Mouse (Mus musculus) ES-Bruce4 (cell line): ENCODE results near the gene Fnbp4. TPM values are rescaled to one million over a fixed set of nuclear protein-coding genes. Genes with fewer than 3 reads are reported as not detected.
"Not testable (repeated sequence)": the region's sequence is repeated elsewhere in the genome, so short reads cannot be mapped to it uniquely, and the experiment has no call there.

ENCODE experiments used
- H3K27ac ChIP-seq: 2 replicates; pipeline ENCODE4 v1.5.1; 2012; ENCODE audit warnings: low read length, inconsistent platforms; ENCODE audit not compliant: insufficient read depth
- H3K27me3 ChIP-seq: 2 replicates; pipeline ENCODE4 v1.6.1; 2012; ENCODE audit warnings: mild to moderate bottlenecking, low read length, inconsistent platforms; ENCODE audit not compliant: control insufficient read depth, poor library complexity, insufficient read depth, severe bottlenecking
- H3K36me3 ChIP-seq: 2 replicates; pipeline ENCODE4 v1.6.1; 2012; ENCODE audit warnings: inconsistent platforms, mild to moderate bottlenecking, low read length, moderate library complexity; ENCODE audit not compliant: control insufficient read depth, poor library complexity, insufficient read depth, severe bottlenecking
- H3K4me1 ChIP-seq: one replicate; pipeline ENCODE4 v1.8.1; 2011; ENCODE audit warnings: low read length; ENCODE audit not compliant: control insufficient read depth, insufficient read depth
- H3K4me3 ChIP-seq: 2 replicates; pipeline ENCODE4 v1.5.1; 2011; ENCODE audit warnings: low read depth, mild to moderate bottlenecking, low read length
- H3K9ac ChIP-seq: 2 replicates; pipeline ENCODE4 v1.6.1; 2012; ENCODE audit warnings: low read depth, mild to moderate bottlenecking, inconsistent platforms; ENCODE audit not compliant: poor library complexity, severe bottlenecking
- H3K9me3 ChIP-seq: replicated peaks from 2 replicates; pipeline ENCODE4 v1.6.1; 2012; ENCODE audit warnings: mild to moderate bottlenecking, low read length, inconsistent platforms; ENCODE audit not compliant: control insufficient read depth, poor library complexity, insufficient read depth, severe bottlenecking
- CTCF ChIP-seq: IDR thresholded peaks from one replicate; pipeline ENCODE4 v1.8.1; 2011; ENCODE audit warnings: low read depth, low read length
- EP300 ChIP-seq: IDR thresholded peaks from 2 replicates; pipeline ENCODE4 v1.6.1; 2011; ENCODE audit warnings: low read depth, low read length; ENCODE audit not compliant: insufficient read depth
- POLR2A ChIP-seq: IDR thresholded peaks from one replicate; pipeline ENCODE4 v1.8.1; 2011; ENCODE audit warnings: low read length; ENCODE audit not compliant: insufficient read depth
- polyA plus RNA-seq: library from polyadenylated mRNA; stranded (reverse); fragments of >200 nt; gene quantifications from 2 replicates; pipeline ENCODE4 v1.2.4, GENCODE M21; 2011; ENCODE audit warnings: low read depth; ENCODE audit not compliant: missing spikeins, insufficient read depth, insufficient read length

The Fnbp4 gene
- polyA plus RNA-seq, 1 experiment, result 146 TPM

DNA sequence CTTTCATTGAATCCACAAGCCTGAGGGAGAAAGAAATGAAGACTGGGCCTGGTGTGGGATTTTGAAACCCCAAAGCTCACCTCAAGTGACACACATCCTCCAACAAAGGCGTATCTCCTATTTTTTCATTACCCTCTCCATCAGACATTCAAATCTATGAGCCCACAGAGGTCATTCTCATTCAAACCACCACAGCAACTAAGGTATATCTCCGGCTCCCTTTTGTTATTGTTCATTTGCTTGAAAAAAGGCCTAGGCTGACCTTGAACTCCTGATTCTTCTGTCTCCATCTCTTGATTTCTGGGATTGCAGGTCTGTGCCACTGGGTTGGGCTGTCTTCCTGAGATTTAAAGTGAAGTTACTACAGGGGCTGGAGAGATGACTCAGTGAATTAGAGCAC is 77.8 kb downstream of the Fnbp4 start:
- Histone ChIP-seq H3K9ac (no peak overlapping the region), H3K4me1 (peaks cover 4% of the 10 kb centered on the region), H3K27ac (peak overlapping the region; percentile 32; the same call in 1 of the 2 replicates), H3K27me3 (no peaks in the 10 kb centered on the region), H3K9me3 (no peaks in the 10 kb centered on the region), H3K4me3 (no peak overlapping the region), H3K36me3 (no peaks in the 10 kb centered on the region)
- TF ChIP-seq POLR2A, result no peak
- TF ChIP-seq EP300, result no peak
- TF ChIP-seq CTCF, result no peak

DNA sequence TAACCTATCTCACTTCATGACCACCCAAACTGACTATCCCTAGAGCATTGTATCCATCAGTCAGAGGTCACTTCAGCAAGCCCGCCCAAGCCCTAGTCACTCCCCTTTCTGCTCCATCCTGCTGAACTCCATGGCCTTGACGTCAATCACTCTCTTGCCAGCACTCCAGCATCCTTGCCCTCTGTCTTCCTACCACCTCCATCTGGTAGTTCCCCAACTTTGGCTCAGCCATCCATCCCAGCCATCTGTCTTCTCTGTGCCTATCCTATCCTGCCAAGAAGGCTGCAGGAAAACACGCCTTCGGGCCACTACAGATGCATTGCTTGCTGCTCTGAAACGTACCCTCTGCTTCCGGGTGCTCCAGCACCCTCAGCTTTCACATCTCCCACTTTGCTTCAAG is 78.6 kb downstream of the Fnbp4 start:
- no peaks in the 10 kb centered on the region for H3K9me3 ChIP-seq
- no peak overlapping the region for H3K27ac ChIP-seq
- H3K36me3 ChIP-seq, result no peaks in the 10 kb centered on the region
- no peaks in the 10 kb centered on the region for H3K27me3 ChIP-seq
- no peak overlapping the region for H3K4me3 ChIP-seq
- peaks cover 4% of the 10 kb centered on the region for H3K4me1 ChIP-seq
- H3K9ac ChIP-seq, result no peak overlapping the region
- TF ChIP-seq EP300 (no peak), POLR2A (no peak), CTCF (no peak)

DNA sequence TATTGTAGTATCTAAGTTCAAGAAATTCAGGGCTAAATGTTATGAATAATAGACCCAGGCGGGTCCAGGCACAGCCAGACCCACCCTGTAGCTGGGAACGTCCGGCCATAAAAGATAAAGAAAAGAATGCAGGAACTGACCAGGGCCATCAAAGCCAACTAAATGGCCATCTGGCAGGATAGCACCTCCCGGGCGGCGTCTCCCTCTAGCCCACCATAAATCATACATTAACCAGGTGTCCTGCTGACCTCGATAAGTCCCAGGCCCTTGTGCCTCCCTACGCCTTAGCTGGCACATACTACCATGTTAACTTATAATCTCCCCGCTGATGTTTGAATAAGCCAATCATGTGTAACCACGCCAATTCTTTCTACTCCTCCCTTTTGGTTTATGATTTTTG is 79.4 kb downstream of the Fnbp4 start:
- H3K9ac ChIP-seq, H3K4me1 ChIP-seq, H3K27me3 ChIP-seq, H3K4me3 ChIP-seq, H3K9me3 ChIP-seq, H3K27ac ChIP-seq, H3K36me3 ChIP-seq: not testable (repeated sequence)

DNA sequence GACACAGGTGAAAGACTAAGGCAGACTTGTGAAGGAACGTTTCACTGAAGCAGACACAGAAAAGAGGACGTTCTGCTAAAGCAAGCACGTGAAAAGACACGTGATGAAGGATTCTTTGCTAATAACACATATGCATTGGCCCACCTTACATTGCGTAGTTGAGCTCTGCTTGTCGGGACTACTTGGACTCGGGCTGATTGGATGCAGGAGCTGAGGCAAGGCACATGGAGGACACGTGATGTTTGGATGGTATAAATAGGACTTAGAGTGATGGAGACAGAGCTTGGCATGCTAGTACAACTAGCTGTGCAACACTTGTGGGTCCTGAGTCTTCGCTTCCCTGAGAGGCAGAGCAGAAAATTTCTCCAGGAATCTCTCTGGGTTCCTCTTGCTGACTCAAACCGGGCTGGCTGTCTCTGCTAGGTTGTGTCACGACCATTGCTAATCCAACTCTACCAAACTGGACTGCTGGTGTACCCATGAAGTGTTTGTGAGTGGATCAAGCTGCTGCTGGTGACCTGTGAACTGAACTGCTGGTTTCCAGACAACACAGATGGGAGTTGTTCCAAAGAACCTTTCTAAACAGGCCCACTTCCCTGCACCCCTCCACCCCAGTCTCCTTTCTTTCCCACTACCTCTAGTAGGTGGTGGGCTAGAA is 80.5 kb downstream of the Fnbp4 start:
- Histone ChIP-seq H3K4me1 (peaks cover 4% of the 10 kb centered on the region), H3K27ac (no peak overlapping the region), H3K4me3 (no peak overlapping the region), H3K27me3 (no peaks in the 10 kb centered on the region), H3K9me3 (no peaks in the 10 kb centered on the region), H3K9ac (no peak overlapping the region), H3K36me3 (no peaks in the 10 kb centered on the region)
- TF ChIP-seq POLR2A (no peak), EP300 (no peak), CTCF (no peak)

DNA sequence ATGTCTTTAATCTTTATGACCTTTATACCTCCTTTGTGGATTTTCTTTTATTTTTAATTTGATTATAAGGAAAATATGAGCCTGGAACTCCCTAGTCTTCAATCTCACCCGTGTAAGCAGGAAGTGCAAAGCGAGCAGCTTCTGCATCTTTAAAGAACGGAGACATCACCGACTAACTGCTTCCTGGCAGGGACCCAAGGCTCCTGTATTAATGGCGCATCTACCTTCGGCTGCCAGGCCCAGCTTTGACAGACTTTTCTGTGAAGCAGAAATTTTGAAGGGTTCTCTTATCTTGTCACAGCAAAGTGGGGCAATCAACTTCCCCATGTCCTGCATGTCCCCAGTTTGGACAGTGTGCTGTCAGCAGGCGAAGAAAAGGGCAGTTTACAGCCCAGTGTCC is 83.6 kb downstream of the Fnbp4 start:
- Histone ChIP-seq H3K4me1 (peaks cover 2% of the 10 kb centered on the region), H3K27ac (no peak overlapping the region), H3K36me3 (no peaks in the 10 kb centered on the region), H3K27me3 (no peaks in the 10 kb centered on the region), H3K9me3 (no peaks in the 10 kb centered on the region), H3K4me3 (no peak overlapping the region), H3K9ac (no peak overlapping the region)
- TF ChIP-seq POLR2A (no peak), EP300 (no peak), CTCF (no peak)

Other genes starting within 250 kb of the Fnbp4 start
- gene Ptprj, start 164.7 kb upstream of the Fnbp4 start, polyA plus RNA-seq, result 5.5 and 5.9 TPM in 2 replicates
- 133 TPM in 2 replicates for gene Nup160, start 68.2 kb upstream of the Fnbp4 start, polyA plus RNA-seq
- gene Agbl2, start 37.4 kb downstream of the Fnbp4 start, polyA plus RNA-seq, result 2.2 and 3.3 TPM in 2 replicates
- 263 and 277 TPM in 2 replicates for gene Mtch2, start 101.8 kb downstream of the Fnbp4 start, polyA plus RNA-seq
- gene C1qtnf4, start 140.5 kb downstream of the Fnbp4 start, polyA plus RNA-seq, result 0.94 and 2.1 TPM in 2 replicates
- 20.7 and 24.0 TPM in 2 replicates for gene Kbtbd4, start 159.4 kb downstream of the Fnbp4 start, polyA plus RNA-seq
- 86.9 and 90.1 TPM in 2 replicates for gene Ndufs3, start 159.5 kb downstream of the Fnbp4 start, polyA plus RNA-seq
- gene Celf1, start 195.0 kb downstream of the Fnbp4 start, polyA plus RNA-seq, result 182 and 183 TPM in 2 replicates